Mouse (Mus musculus): Measurements from ENCODE around the gene Kdr.
"Not testable (repeated sequence)": the region's sequence is repeated elsewhere in the genome, so short reads cannot be mapped to it uniquely, and the experiment has no call there.

Gene Kdr

GRCm38 (mm10) chr5:75959809-75960208 is 18.4 kb downstream of the Kdr start:
- no peak for DNase-seq (ENCODE audit: low read depth)

- no peak for DNase-seq (ENCODE audit: low read depth)
These were observed 21.7 kb downstream of the Kdr start for GRCm38 (mm10) chr5:75956526-75956925.

GRCm38 (mm10) chr5:75955876-75956275 is 22.4 kb downstream of the Kdr start:
- DNase-seq (ENCODE audit: low read depth): no peak

- no peak for DNase-seq (ENCODE audit: low read depth)
These were observed 23.4 kb downstream of the Kdr start for GRCm38 (mm10) chr5:75954778-75955330.

- no peak for DNase-seq (ENCODE audit: low read depth)
These were observed 24.0 kb downstream of the Kdr start for GRCm38 (mm10) chr5:75954218-75954617.

- no peak for DNase-seq (ENCODE audit: low read depth)
These were observed 26.0 kb downstream of the Kdr start for GRCm38 (mm10) chr5:75952131-75952795.

GRCm38 (mm10) chr5:75950866-75951265 is 27.4 kb downstream of the Kdr start:
- no peak for DNase-seq (ENCODE audit: low read depth)

GRCm38 (mm10) chr5:75945394-75945793 is 32.9 kb downstream of the Kdr start:
- DNase-seq (ENCODE audit: low read depth): no peak

- DNase-seq (ENCODE audit: low read depth): no peak
These were observed 35.0 kb downstream of the Kdr start for GRCm38 (mm10) chr5:75943301-75943700.

GRCm38 (mm10) chr5:75941775-75942580 is 36.3 kb downstream of the Kdr start:
- DNase-seq (ENCODE audit: low read depth): no peak

GRCm38 (mm10) chr5:75939144-75939732 is 39.0 kb downstream of the Kdr start:
- no peak for DNase-seq (ENCODE audit: low read depth)

- DNase-seq (ENCODE audit: low read depth): no peak
These were observed 40.2 kb downstream of the Kdr start for GRCm38 (mm10) chr5:75938012-75938411.

- DNase-seq (ENCODE audit: low read depth): no peak
These were observed 42.0 kb downstream of the Kdr start for GRCm38 (mm10) chr5:75936223-75936622.

- no peak for DNase-seq (ENCODE audit: low read depth)
These were observed 43.0 kb downstream of the Kdr start for GRCm38 (mm10) chr5:75935225-75935624.

GRCm38 (mm10) chr5:75934201-75934600 is 44.1 kb downstream of the Kdr start:
- no peak for DNase-seq (ENCODE audit: low read depth)

GRCm38 (mm10) chr5:75933521-75934044 is 44.7 kb downstream of the Kdr start:
- no peak for DNase-seq (ENCODE audit: low read depth)

- DNase-seq (ENCODE audit: low read depth): not testable (repeated sequence)
These were observed 46.8 kb downstream of the Kdr start for GRCm38 (mm10) chr5:75931458-75931857.

- no peak for DNase-seq (ENCODE audit: low read depth)
These were observed 48.3 kb downstream of the Kdr start for GRCm38 (mm10) chr5:75929960-75930359.

GRCm38 (mm10) chr5:75922677-75923076 is 55.6 kb downstream of the Kdr start:
- DNase-seq (ENCODE audit: low read depth): no peak

- DNase-seq (ENCODE audit: low read depth): no peak
These were observed 56.4 kb downstream of the Kdr start for GRCm38 (mm10) chr5:75921730-75922387.

GRCm38 (mm10) chr5:75919601-75920000 is 58.7 kb downstream of the Kdr start:
- no peak for DNase-seq (ENCODE audit: low read depth)

- no peak for DNase-seq (ENCODE audit: low read depth)
These were observed 60.1 kb downstream of the Kdr start for GRCm38 (mm10) chr5:75918139-75918538.

Measured in fibroblast of lung, adult 2 months (primary cell).